Mouse (Mus musculus): Measurements from ENCODE around the gene Gm44965.

Gm44965 gene

DNA sequence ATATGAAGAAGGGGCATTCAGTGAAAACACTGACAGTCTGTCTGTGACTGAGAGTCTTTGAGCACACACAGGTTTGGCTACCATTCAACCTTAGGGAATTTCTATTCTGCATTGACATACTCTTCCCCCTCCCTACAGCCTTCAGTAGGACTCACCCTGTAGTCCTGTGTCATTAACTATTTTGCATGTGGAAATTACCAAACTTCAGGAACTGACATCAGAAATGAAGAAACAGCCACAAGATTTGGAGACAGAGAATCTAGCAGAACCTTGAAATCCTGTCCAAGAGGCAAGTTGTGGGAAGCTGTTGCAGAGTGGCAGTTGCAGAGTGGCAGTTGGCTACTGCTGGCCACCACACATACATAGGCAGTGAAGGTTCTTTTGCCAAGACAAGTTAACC is 74.3 kb downstream of the Gm44965 start:
- no peak for DNase-seq (ENCODE audit: low spot score)
